Mouse (Mus musculus) CH12.LX (cell line): ENCODE data around the gene Ttll5.

Source experiments
- CTCF ChIP-seq, 2 experiments: IDR thresholded peaks in 1 of 2; conservative IDR thresholded peaks in 1 of 2; 2 replicates each; pipeline ENCODE4 v1.5.1; 2011 to 2012; ENCODE audit warnings: low read depth in 2 of 2, low read length in 2 of 2, improper control_type of control experiment in 1 of 2, inconsistent platforms in 1 of 2, mild to moderate bottlenecking in 1 of 2, moderate library complexity in 1 of 2
- GABPA ChIP-seq: IDR thresholded peaks from 2 replicates; pipeline ENCODE4 v1.6.1; 2012; ENCODE audit warnings: low read depth, low read length, improper control_type of control experiment, inconsistent platforms; ENCODE audit not compliant: insufficient replicate concordance
- JUND ChIP-seq: conservative IDR thresholded peaks from 2 replicates; pipeline ENCODE4 v1.6.1; 2011; ENCODE audit warnings: low read depth, low read length, improper control_type of control experiment
- MAFK ChIP-seq: IDR thresholded peaks from 2 replicates; pipeline ENCODE4 v1.6.1; 2011; ENCODE audit warnings: low read length, improper control_type of control experiment; ENCODE audit not compliant: insufficient replicate concordance
- NELFE ChIP-seq: IDR thresholded peaks from 2 replicates; pipeline ENCODE4 v1.6.1; 2011; ENCODE audit warnings: low read depth, low read length, improper control_type of control experiment
- NRF1 ChIP-seq: IDR thresholded peaks from 2 replicates; pipeline ENCODE4 v1.6.1; 2014; ENCODE audit warnings: low read depth, mild to moderate bottlenecking, inconsistent platforms, low read length, improper control_type of control experiment, moderate library complexity
- POLR2A ChIP-seq: IDR thresholded peaks from 2 replicates; pipeline ENCODE4 v1.6.1; 2011; ENCODE audit warnings: low read depth, mild to moderate bottlenecking, improper control_type of control experiment, low read length
- TCF12 ChIP-seq: IDR thresholded peaks from 2 replicates; pipeline ENCODE4 v1.6.1; 2014; ENCODE audit warnings: low read depth, mild to moderate bottlenecking, inconsistent platforms, low read length, improper control_type of control experiment
- USF1 ChIP-seq: IDR thresholded peaks from 2 replicates; pipeline ENCODE4 v1.6.1; 2014; ENCODE audit warnings: low read depth, mild to moderate bottlenecking, inconsistent platforms, low read length, improper control_type of control experiment
- USF2 ChIP-seq: conservative IDR thresholded peaks from 2 replicates; pipeline ENCODE4 v1.6.1; 2011; ENCODE audit warnings: low read depth, low read length, improper control_type of control experiment
- ZC3H11A ChIP-seq: IDR thresholded peaks from 2 replicates; pipeline ENCODE4 v1.6.1; 2012; ENCODE audit warnings: low read depth, mild to moderate bottlenecking, inconsistent platforms, low read length, improper control_type of control experiment

DNA sequence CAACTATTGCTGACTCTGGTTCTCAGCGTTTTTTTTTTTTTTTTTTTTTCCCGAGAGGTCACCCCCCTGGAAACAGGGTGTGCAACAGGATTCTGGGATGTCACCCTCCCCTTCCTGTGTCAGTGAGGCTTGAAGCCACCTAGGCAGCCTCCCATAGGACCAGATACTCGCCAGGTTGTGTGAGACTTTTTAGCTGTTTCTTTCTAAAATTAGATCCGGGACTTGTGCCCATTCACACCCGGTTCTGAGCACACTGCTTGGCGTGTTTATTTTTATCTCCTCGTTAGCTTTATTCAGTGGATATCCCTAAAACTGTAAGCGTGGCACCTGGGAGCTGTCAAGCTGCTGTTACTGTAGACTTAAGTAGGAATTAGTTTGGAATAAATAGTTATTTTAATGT is 262.1 kb downstream of the Ttll5 start:
- TF ChIP-seq USF2 (no peak), USF1 (no peak), GABPA (no peak), POLR2A (no peak), CTCF (conservative IDR thresholded peaks at IDR 0.05 in 1 of 2, IDR thresholded peaks at IDR 0.05 in 1 of 2; ENCODE audit: low read depth in 2 of 2, low read length in 2 of 2) (no peak), JUND (no peak), NELFE (no peak), MAFK (no peak), NRF1 (no peak), ZC3H11A (no peak), TCF12 (no peak)
